Mouse (Mus musculus): ENCODE results near the gene Olfr829. TPM values are rescaled to one million over a fixed set of nuclear protein-coding genes. Genes with fewer than 3 reads are reported as not detected.
"Not testable (repeated sequence)": the region's sequence is repeated elsewhere in the genome, so short reads cannot be mapped to it uniquely, and the experiment has no call there.

The Olfr829 gene
- not detected in 2 replicates for polyA plus RNA-seq (2014; fragmentation: Nextera tagmentation; extraction: Ambion mirVana)

- H3K27me3 ChIP-seq (ENCODE audit: control insufficient read depth, insufficient read depth, low read length) = no peaks in the 10 kb centered on the region
- H3K27ac ChIP-seq (ENCODE audit: low read depth, low read length) = no peak within 1 kb of the TSS
- H3K36me3 ChIP-seq (ENCODE audit: control insufficient read depth, insufficient read depth, low read length) = no peaks in the 10 kb centered on the region
- H3K9me3 ChIP-seq (ENCODE audit: control insufficient read depth, low read length) = no peaks in the 10 kb centered on the region
- no peak within 1 kb of the TSS for H3K9ac ChIP-seq (ENCODE audit: low read depth, low read length)
- H3K4me1 ChIP-seq (ENCODE audit: control insufficient read depth, insufficient read depth, low read length) = no peaks in the 10 kb centered on the region
- no peak within 1 kb of the TSS for H3K4me3 ChIP-seq (ENCODE audit: low read length)
- no peak within 1 kb of the TSS for H3K4me2 ChIP-seq (replicated peaks; ENCODE audit: low read depth, low read length)
- WGBS = 66% methylated on average over 1 of the region's 1 CpGs
- no peak for ATAC-seq (ENCODE audit: low FRiP score, low TSS enrichment)
These were observed at the start of gene Olfr829 for GRCm38 (mm10) chr9:18854633-18855032. Gene Olfr829, plus strand, starts transcription at chr9:18854933.

GRCm38 (mm10) chr9:18819426-18819825, 35.3 kb upstream of the Olfr829 start, which contains the start of gene Olfr828:
Gene Olfr828, minus strand, starts transcription at chr9:18819526.
- no peak within 1 kb of the TSS for H3K4me2 ChIP-seq (replicated peaks; ENCODE audit: low read depth, low read length)
- no peak within 1 kb of the TSS for H3K4me3 ChIP-seq (ENCODE audit: low read length)
- H3K27me3 ChIP-seq (ENCODE audit: control insufficient read depth, insufficient read depth, low read length) = no peaks in the 10 kb centered on the region
- no peaks in the 10 kb centered on the region for H3K9me3 ChIP-seq (ENCODE audit: control insufficient read depth, low read length)
- no peak within 1 kb of the TSS for H3K9ac ChIP-seq (ENCODE audit: low read depth, low read length)
- ATAC-seq (ENCODE audit: low FRiP score, low TSS enrichment) = no peak
- no peaks in the 10 kb centered on the region for H3K4me1 ChIP-seq (ENCODE audit: control insufficient read depth, insufficient read depth, low read length)
- no peak within 1 kb of the TSS for H3K27ac ChIP-seq (ENCODE audit: low read depth, low read length)
- H3K36me3 ChIP-seq (ENCODE audit: control insufficient read depth, insufficient read depth, low read length) = no peaks in the 10 kb centered on the region

GRCm38 (mm10) chr9:18874393-18874792, 19.7 kb downstream of the Olfr829 start, which contains the start of gene Olfr830:
Gene Olfr830, plus strand, starts transcription at chr9:18874693.
- Histone ChIP-seq H3K4me2 (replicated peaks; ENCODE audit: low read depth, low read length) (no peak within 1 kb of the TSS), H3K4me3 (ENCODE audit: low read length) (no peak within 1 kb of the TSS), H3K4me1 (ENCODE audit: control insufficient read depth, insufficient read depth, low read length) (no peaks in the 10 kb centered on the region), H3K36me3 (ENCODE audit: control insufficient read depth, insufficient read depth, low read length) (no peaks in the 10 kb centered on the region), H3K9me3 (ENCODE audit: control insufficient read depth, low read length) (no peaks in the 10 kb centered on the region), H3K27ac (ENCODE audit: low read depth, low read length) (no peak within 1 kb of the TSS), H3K27me3 (ENCODE audit: control insufficient read depth, insufficient read depth, low read length) (no peaks in the 10 kb centered on the region), H3K9ac (ENCODE audit: low read depth, low read length) (no peak within 1 kb of the TSS)
- ATAC-seq (ENCODE audit: low FRiP score, low TSS enrichment) = no peak

GRCm38 (mm10) chr9:18907699-18908098, 53.0 kb downstream of the Olfr829 start:
- not testable (repeated sequence) for H3K27ac ChIP-seq (ENCODE audit: low read depth, low read length); H3K9me3 ChIP-seq (ENCODE audit: control insufficient read depth, low read length); H3K27me3 ChIP-seq (ENCODE audit: control insufficient read depth, insufficient read depth, low read length); H3K36me3 ChIP-seq (ENCODE audit: control insufficient read depth, insufficient read depth, low read length); H3K4me2 ChIP-seq (replicated peaks; ENCODE audit: low read depth, low read length); H3K4me1 ChIP-seq (ENCODE audit: control insufficient read depth, insufficient read depth, low read length); H3K4me3 ChIP-seq (ENCODE audit: low read length); H3K9ac ChIP-seq (ENCODE audit: low read depth, low read length); ATAC-seq (ENCODE audit: low FRiP score, low TSS enrichment)
- 77% methylated on average over 2 of the region's 2 CpGs for WGBS

Other genes starting within 250 kb of the Olfr829 start
- gene Muc16, start 180.4 kb upstream of the Olfr829 start, polyA plus RNA-seq (2014; fragmentation: Nextera tagmentation; extraction: Ambion mirVana) = not detected in 2 replicates
- not detected in 2 replicates for gene Olfr24, start 90.9 kb upstream of the Olfr829 start, polyA plus RNA-seq (2014; fragmentation: Nextera tagmentation; extraction: Ambion mirVana)
- gene Olfr828, start 35.4 kb upstream of the Olfr829 start, polyA plus RNA-seq (2014; fragmentation: Nextera tagmentation; extraction: Ambion mirVana) = not detected in 2 replicates
- gene Olfr830, start 19.8 kb downstream of the Olfr829 start, polyA plus RNA-seq (2014; fragmentation: Nextera tagmentation; extraction: Ambion mirVana) = not detected in 2 replicates
- not detected in 2 replicates for gene Olfr832, start 82.2 kb downstream of the Olfr829 start, polyA plus RNA-seq (2014; fragmentation: Nextera tagmentation; extraction: Ambion mirVana)
- gene Olfr834, start 133.1 kb downstream of the Olfr829 start, polyA plus RNA-seq (2014; fragmentation: Nextera tagmentation; extraction: Ambion mirVana) = not detected in 2 replicates
- not detected in 2 replicates for gene Olfr835, start 177.8 kb downstream of the Olfr829 start, polyA plus RNA-seq (2014; fragmentation: Nextera tagmentation; extraction: Ambion mirVana)

All from kidney, embryonic 14.5 days (tissue).